Mouse (Mus musculus): ENCODE results near the gene Camta1.

Camta1 gene

DNA sequence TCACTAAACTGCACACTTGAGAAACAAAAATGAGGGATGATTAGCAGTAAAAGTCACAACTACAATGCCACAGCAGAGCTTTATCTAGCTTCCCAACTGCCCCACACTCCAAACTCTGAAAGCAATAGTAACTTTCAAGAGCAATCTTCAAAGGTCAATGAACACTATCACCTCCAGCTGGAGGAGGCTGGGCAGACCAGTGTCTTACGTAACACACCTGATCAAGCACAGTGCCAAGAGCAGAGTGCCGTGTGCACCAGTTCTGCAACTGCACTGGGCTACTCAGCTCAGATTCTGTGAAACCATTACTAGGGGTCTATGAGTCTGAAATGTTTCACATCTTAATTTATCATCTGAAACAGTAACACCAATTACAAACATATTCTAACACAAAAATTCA, 38.7 kb downstream of the Camta1 start:
- ChIA-PET POLR2A (interaction anchor here in 1 of 4 experiments (1.3 kb wide), 1 partner anchor 28 kb away, joined by 3 read pairs; no protein-coding TSS in a partner anchor), CTCF (interaction anchor here in 1 of 4 experiments (0.7 kb wide), 1 partner anchor 17 kb away, joined by 3 read pairs; no protein-coding TSS in a partner anchor)

GRCm38 (mm10) chr4:151817981-151818766, 43.5 kb downstream of the Camta1 start:
- POLR2A ChIA-PET: interaction anchor here in 2 of 4 experiments (0.5 to 1.2 kb wide), 4 partner anchors 9 to 44 kb away, joined by 3 to 6 read pairs (median 4); partner anchors contain the start of gene Camta1 (in 1 of the 2)
- CTCF ChIA-PET: no interaction called here

- POLR2A ChIA-PET: no interaction called here
- CTCF ChIA-PET: no interaction called here
Observed at GRCm38 (mm10) chr4:151813711-151814110, 48.0 kb downstream of the Camta1 start.

GRCm38 (mm10) chr4:151805685-151806084, 56.0 kb downstream of the Camta1 start:
- POLR2A ChIA-PET: no interaction called here
- CTCF ChIA-PET: no interaction called here

DNA sequence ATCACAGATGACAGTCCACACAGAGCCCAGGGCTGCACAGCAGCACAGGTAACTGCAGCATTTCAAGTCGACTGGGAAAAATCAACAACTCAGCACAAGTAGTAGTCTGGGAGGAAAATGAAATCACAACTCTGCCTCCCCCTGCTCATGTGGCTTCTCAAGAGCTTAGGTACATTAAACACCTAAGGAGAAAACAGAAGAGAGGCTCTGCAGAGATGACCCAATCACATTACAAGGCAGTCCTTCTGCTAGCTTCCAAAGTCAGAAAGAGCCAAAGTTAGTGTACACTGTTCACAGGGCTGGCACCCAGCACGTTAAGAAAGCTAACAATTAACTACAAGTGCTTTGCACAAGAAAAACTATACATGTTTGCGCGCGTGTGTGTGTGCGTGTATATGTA, 56.6 kb downstream of the Camta1 start:
- CTCF ChIA-PET: no interaction called here
- POLR2A ChIA-PET: interaction anchor here in 1 of 4 experiments (0.8 kb wide), 1 partner anchor 16 kb away, joined by 3 read pairs; no protein-coding TSS in a partner anchor

DNA sequence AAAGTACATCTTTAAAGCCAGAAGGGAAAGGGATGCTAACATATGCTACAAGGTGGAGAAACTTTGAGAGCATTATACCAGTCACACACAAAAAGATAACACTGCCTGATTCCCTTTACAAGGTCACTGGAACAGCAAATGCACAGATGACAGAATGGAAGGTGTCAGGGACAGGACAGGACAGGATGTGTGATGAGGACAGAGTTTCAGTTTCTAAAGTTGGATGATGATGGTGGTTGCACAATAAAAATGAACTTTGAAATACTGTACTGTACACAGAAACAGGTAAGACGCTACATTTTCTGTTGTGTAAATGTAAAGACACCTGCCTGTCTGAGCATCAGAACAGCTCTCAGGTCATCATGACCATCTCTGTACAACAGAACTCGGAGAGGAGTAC, 57.5 kb downstream of the Camta1 start:
- CTCF ChIA-PET: no interaction called here
- POLR2A ChIA-PET: interaction anchor here in 1 of 4 experiments (0.8 to 1.9 kb wide), 3 partner anchors 10 to 24 kb away, joined by 3 to 4 read pairs (median 3); no protein-coding TSS in a partner anchor

- ChIA-PET POLR2A (interaction anchor here in 2 of 4 experiments (0.6 to 1.3 kb wide), 3 partner anchors 10 to 62 kb away, joined by 3 read pairs; no protein-coding TSS in a partner anchor), CTCF (interaction anchor here in 1 of 4 experiments (0.6 kb wide), 1 partner anchor 135 kb away, joined by 3 read pairs; the partner anchor contains the start of gene Dnajc11)
Observed at GRCm38 (mm10) chr4:151798630-151799029, 63.0 kb downstream of the Camta1 start.

DNA sequence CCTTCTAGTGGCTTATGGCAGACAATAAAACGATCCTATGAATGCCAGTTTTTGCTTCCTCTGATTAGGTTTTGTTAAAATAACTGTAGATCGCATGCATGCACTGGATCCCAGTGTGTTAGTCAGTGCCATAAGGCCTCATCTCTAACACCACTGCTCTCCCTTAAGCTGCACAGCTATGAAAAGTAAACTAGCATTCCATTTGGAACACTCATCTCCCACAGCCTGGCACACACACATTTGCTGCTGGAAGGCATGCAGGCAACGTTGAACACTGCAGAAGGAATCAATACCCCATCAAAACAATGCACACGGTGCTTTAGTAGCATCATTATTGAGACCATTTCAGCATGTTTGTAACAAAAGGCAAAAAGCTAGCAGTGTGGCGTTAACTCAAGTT, 68.0 kb downstream of the Camta1 start:
- CTCF ChIA-PET: no interaction called here
- POLR2A ChIA-PET: interaction anchor here in 1 of 4 experiments (1.5 to 2.8 kb wide), 3 partner anchors 8 to 13 kb away, joined by 3 to 11 read pairs (median 3); no protein-coding TSS in a partner anchor

GRCm38 (mm10) chr4:151786946-151787705, 74.5 kb downstream of the Camta1 start:
- ChIA-PET POLR2A (interaction anchor here in 2 of 4 experiments (0.7 to 2.5 kb wide), 2 partner anchors 12 to 138 kb away, joined by 3 to 13 read pairs; no protein-coding TSS in a partner anchor), CTCF (interaction anchor here in 2 of 4 experiments (0.5 to 1.6 kb wide), 2 partner anchors 8 to 54 kb away, joined by 3 to 7 read pairs; no protein-coding TSS in a partner anchor)

DNA sequence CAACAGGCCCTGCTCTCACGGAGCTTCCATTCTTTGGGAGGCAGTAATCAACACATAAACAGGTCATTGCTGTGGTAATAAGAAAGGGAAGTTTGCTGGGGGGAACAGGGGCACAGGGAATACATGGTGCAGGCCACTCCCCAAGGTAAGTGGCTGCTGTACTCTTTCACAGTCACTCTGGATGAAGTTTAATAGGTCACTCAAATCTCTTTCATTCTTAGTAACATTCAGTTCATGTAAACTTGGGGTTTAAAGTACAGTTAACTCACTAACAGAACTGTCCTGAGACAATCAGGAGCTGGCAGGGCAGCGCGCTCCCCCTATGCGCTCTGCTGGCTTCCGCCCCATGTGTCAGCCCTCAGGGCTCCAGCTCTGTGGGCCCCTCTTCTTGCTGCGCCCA, 81.2 kb downstream of the Camta1 start:
- ChIA-PET CTCF (interaction anchor here in 2 of 4 experiments (0.8 to 1.1 kb wide), 2 partner anchors 17 to 170 kb away, joined by 3 read pairs; no protein-coding TSS in a partner anchor), POLR2A (interaction anchor here in 1 of 4 experiments (1.0 to 1.7 kb wide), 3 partner anchors 13 to 23 kb away, joined by 3 to 11 read pairs (median 4); no protein-coding TSS in a partner anchor)

DNA sequence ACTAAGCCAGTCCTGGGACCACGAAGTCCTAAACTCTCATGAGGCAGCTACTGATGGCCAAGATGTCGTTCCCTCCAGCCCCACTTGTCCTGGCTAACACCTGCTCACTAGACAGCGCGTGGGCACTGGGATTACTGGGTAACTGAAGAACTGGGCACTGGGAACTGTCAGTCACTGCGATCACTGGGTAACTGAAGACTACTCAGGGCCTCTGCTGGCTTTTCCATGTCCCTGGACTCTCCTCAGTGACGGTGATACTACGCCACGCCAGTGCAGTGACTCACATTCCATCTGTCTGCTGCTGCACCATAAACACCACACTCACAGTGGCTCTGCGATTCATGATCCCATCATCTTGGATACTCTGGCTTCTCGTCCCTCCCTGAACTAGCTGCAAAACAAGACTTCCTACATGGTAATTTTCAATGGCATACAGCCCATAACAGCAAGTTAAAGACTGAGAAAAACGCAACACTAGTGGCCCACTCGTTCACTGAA, 81.7 kb downstream of the Camta1 start:
- ChIA-PET CTCF (interaction anchor here in 1 of 4 experiments (1.1 to 2.3 kb wide), 2 partner anchors 8 to 16 kb away, joined by 3 to 7 read pairs; no protein-coding TSS in a partner anchor), POLR2A (interaction anchor here in 1 of 4 experiments (1.5 to 1.7 kb wide), 3 partner anchors 14 to 23 kb away, joined by 3 to 11 read pairs (median 4); no protein-coding TSS in a partner anchor)

GRCm38 (mm10) chr4:151778511-151778910, 83.2 kb downstream of the Camta1 start:
- CTCF ChIA-PET: interaction anchor here (0.6 to 2.3 kb wide), 9 partner anchors 9 to 439 kb away, joined by 3 to 7 read pairs (median 4); no protein-coding TSS in a partner anchor
- POLR2A ChIA-PET: interaction anchor here in 1 of 4 experiments (0.6 to 1.5 kb wide), 4 partner anchors 10 to 19 kb away, joined by 3 to 6 read pairs (median 4); no protein-coding TSS in a partner anchor

- ChIA-PET CTCF (interaction anchor here in 3 of 4 experiments (0.6 to 2.3 kb wide), 4 partner anchors 10 to 150 kb away, joined by 4 to 7 read pairs (median 6); no protein-coding TSS in a partner anchor), POLR2A (interaction anchor here in 2 of 4 experiments (0.6 to 4.7 kb wide), 9 partner anchors 9 to 990 kb away, joined by 3 to 13 read pairs (median 6); no protein-coding TSS in a partner anchor)
Observed at GRCm38 (mm10) chr4:151777451-151777850, 84.2 kb downstream of the Camta1 start.

DNA sequence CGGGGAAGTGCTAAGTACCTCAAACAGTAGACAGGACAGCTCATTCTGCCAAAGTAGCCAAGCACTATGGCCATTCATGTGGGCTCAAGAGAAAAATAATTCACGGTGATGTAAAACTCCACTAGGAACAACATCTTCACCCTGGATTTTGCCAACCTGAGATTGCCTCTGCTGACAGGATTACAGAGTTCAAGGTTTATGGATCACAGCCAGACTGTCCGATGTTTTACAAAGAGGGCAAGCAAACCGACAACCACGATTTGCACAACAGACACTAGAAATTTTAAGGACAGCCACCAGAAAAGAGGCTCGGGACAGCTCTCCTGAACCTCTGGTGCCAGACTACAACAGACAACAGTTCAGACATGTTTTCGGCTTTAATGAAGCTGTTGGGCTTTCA, 86.2 kb downstream of the Camta1 start:
- CTCF ChIA-PET: no interaction called here

DNA sequence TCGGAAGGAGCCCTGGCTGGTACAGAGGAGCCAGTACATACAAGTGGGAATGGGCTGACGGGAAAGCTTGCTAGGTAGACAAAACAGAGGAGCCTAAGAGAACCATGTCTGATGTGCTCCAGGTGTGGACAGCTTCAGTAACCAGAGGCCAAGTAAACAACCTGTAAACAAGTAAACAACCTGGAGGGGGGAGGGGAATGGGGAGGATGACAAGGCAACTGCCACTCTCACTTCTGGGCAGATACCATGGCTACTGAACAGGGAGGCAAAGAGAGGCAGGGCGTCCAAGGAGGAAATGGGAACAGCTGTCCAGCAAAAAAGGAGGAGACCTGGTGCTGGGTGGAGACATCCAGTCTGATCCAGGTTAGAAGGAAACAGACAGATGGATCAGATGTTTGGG, 88.0 kb downstream of the Camta1 start:
- POLR2A ChIA-PET: interaction anchor here in 2 of 4 experiments (1.2 to 4.7 kb wide), 3 partner anchors 14 to 21 kb away, joined by 4 to 13 read pairs (median 4); no protein-coding TSS in a partner anchor
- CTCF ChIA-PET: interaction anchor here in 1 of 4 experiments (1.4 kb wide), 1 partner anchor 290 kb away, joined by 6 read pairs; no protein-coding TSS in a partner anchor

More for the DNA sequence above, 86.2 kb downstream of the Camta1 start:
- POLR2A ChIA-PET: interaction anchor here in 1 of 4 experiments (1.2 to 4.7 kb wide), 3 partner anchors 13 to 68 kb away, joined by 3 to 13 read pairs (median 4); no protein-coding TSS in a partner anchor

- POLR2A ChIA-PET: interaction anchor here in 2 of 4 experiments (1.2 to 4.7 kb wide), 3 partner anchors 11 to 21 kb away, joined by 4 to 13 read pairs (median 6); no protein-coding TSS in a partner anchor
- CTCF ChIA-PET: interaction anchor here in 2 of 4 experiments (0.6 to 1.4 kb wide), 3 partner anchors 13 to 290 kb away, joined by 3 to 6 read pairs (median 3); no protein-coding TSS in a partner anchor
Observed at GRCm38 (mm10) chr4:151773007-151773406, 88.7 kb downstream of the Camta1 start.

GRCm38 (mm10) chr4:151770697-151771096, 91.0 kb downstream of the Camta1 start:
- ChIA-PET POLR2A (interaction anchor here in 1 of 4 experiments (1.0 kb wide), 1 partner anchor 13 kb away, joined by 5 read pairs; no protein-coding TSS in a partner anchor), CTCF (interaction anchor here in 1 of 4 experiments (1.5 kb wide), 1 partner anchor 532 kb away, joined by 3 read pairs; no protein-coding TSS in a partner anchor)

DNA sequence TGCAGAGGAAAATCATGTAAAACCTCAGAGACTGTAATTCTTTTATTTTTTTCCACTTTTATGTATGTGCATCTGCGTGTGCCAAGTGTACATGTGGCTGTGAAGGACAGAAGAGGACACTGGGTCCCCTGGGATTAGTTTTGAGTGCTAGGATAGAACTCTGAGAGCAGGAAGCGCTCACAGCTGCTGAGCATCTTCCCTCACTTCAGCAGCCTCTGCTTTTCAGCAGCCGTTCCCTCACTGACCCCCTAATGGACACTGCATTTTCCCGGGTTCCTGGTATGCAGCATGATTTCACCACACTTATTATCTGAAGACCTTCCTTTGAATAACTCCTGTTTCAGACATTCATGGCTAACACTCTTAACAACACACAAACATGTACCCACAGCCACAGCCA, 93.9 kb downstream of the Camta1 start:
- ChIA-PET POLR2A (interaction anchor here in 1 of 4 experiments (1.0 to 1.1 kb wide), 2 partner anchors 11 to 13 kb away, joined by 3 to 4 read pairs; no protein-coding TSS in a partner anchor), CTCF (no interaction called here)

Data from embryonic stem cell, embryonic (primary cell).